In the genomic region with DNA sequence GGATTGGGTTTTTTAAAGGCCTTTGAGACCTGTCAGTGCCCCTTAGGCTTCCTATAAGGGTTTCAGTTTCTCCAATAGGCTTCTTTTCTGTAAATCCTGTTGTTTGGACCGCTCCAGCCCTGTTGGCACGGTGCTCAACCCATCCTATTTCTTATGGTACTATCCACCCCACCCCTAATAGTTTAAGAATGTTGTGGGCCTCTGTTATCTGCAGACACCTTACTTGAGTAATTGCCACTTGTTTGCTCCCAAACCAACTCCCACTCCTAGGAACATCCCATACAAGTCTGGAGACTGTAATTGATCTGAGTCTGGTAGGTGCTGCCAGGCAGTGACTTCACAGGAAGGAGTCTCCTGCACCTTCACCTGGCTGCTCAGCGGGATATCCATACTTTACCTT, we compare ENCODE assay signal across 8 mouse cellular contexts. TPM values are rescaled to one million over a fixed set of nuclear protein-coding genes. Genes with fewer than 3 reads are reported as not detected.
DNase-seq lines count a peak whose midpoint lies in the region; ATAC-seq and TF ChIP-seq lines count a peak whose summit lies in the region.

No protein-coding gene starts in this region.

- peak overlapping the region; percentile 83 for H3K9ac ChIP-seq in lung, postnatal 0 days (replicated peaks; ENCODE audit: low read depth)
- H3K9ac ChIP-seq in limb, embryonic 11.5 days (ENCODE audit: low read length) = peak overlapping the region; percentile 68

- peaks cover 41% of the 10 kb centered on the region for H3K36me3 ChIP-seq in lung, postnatal 0 days (ENCODE audit: insufficient read depth, low read length)
- H3K36me3 ChIP-seq in limb, embryonic 11.5 days (ENCODE audit: control insufficient read depth, insufficient read depth, low read length) = peaks cover 23% of the 10 kb centered on the region
- H3K36me3 ChIP-seq in small intestine, adult 2 months (ENCODE audit: control insufficient read depth, insufficient read depth, low read length) = peaks cover 37% of the 10 kb centered on the region

- peaks cover 3% of the 10 kb centered on the region; the same call in 1 of the 2 replicates for H3K4me1 ChIP-seq in cerebellum, adult 2 months (ENCODE audit: control insufficient read depth, insufficient read depth, low read length)
- H3K4me1 ChIP-seq in lung, postnatal 0 days (ENCODE audit: insufficient read depth, low read depth, low read length) = 0 out of 2 replicates have a peak, but pooled peaks cover 3% of the 10 kb centered on the region
- peaks cover 9% of the 10 kb centered on the region for H3K4me1 ChIP-seq in limb, embryonic 11.5 days (ENCODE audit: control insufficient read depth, insufficient read depth, low read length)
- peaks cover 3% of the 10 kb centered on the region for H3K4me1 ChIP-seq in small intestine, adult 2 months (ENCODE audit: control insufficient read depth, insufficient read depth, insufficient read length, low read length)

- no peaks in the 10 kb centered on the region for H3K27me3 ChIP-seq in cerebellum, adult 2 months (ENCODE audit: control insufficient read depth, insufficient read depth, low read length)
- no peaks in the 10 kb centered on the region for H3K27me3 ChIP-seq in lung, postnatal 0 days (replicated peaks; ENCODE audit: insufficient read depth, low read length)
- H3K27me3 ChIP-seq in limb, embryonic 11.5 days (ENCODE audit: control insufficient read depth, insufficient read depth, low read length) = no peaks in the 10 kb centered on the region
- no peaks in the 10 kb centered on the region for H3K27me3 ChIP-seq in small intestine, adult 2 months (ENCODE audit: control insufficient read depth, insufficient read depth, low read length)

- ATAC-seq in lung, postnatal 0 days = no peak
- no peak for ATAC-seq in limb, embryonic 11.5 days (ENCODE audit: insufficient number of reproducible peaks, low FRiP score, low TSS enrichment, low read depth)

- peak overlapping the region; percentile 73 for H3K4me3 ChIP-seq in cerebellum, adult 2 months (replicated peaks; ENCODE audit: insufficient read depth, low read depth, low read length)
- H3K4me3 ChIP-seq in lung, postnatal 0 days (ENCODE audit: low read depth, low read length) = peak overlapping the region; percentile 79
- peak overlapping the region; percentile 87 for H3K4me3 ChIP-seq in limb, embryonic 11.5 days (ENCODE audit: low read depth, low read length)
- H3K4me3 ChIP-seq in small intestine, adult 2 months (ENCODE audit: low read depth, low read length) = peak overlapping the region; percentile 84

- no peak for TF ChIP-seq CTCF in cerebellum, adult 2 months (IDR thresholded peaks at IDR 0.05; ENCODE audit: borderline replicate concordance, insufficient read depth, low read depth, low read length)
- TF ChIP-seq CTCF in lung, postnatal 0 days (IDR thresholded peaks at IDR 0.05) = no peak
- TF ChIP-seq CTCF in small intestine, adult 2 months (IDR thresholded peaks at IDR 0.05; ENCODE audit: extremely low read depth, insufficient read length, insufficient replicate concordance, low read depth, low read length) = no peak

- 39% methylated on average over 3 of the region's 3 CpGs for WGBS in cerebellum, adult 2 months
- WGBS in lung, postnatal 0 days = 41% methylated on average over 3 of the region's 3 CpGs
- WGBS in limb, embryonic 11.5 days = 59% methylated on average over 3 of the region's 3 CpGs
- WGBS in small intestine, adult 2 months = 30% methylated on average over 3 of the region's 3 CpGs

- no peak for DNase-seq in cerebellum, adult 2 months
- DNase-seq in cerebellum, adult 8-10 months = no peak
- DNase-seq in lung, postnatal 0 days (ENCODE audit: low spot score) = no peak
- no peak for DNase-seq in lung, adult 18-20 months
- DNase-seq in limb, embryonic 11.5 days (ENCODE audit: low spot score) = no peak
- no peak for DNase-seq in embryo, embryonic 10 days (ENCODE audit: low spot score)
- DNase-seq in spleen, postnatal 14 days (ENCODE audit: low spot score in 2 of 2) = no peak

- no peak for TF ChIP-seq POLR2A in cerebellum, adult 2 months (IDR thresholded peaks at IDR 0.05; ENCODE audit: borderline replicate concordance, insufficient read depth, low read length)
- no peak for TF ChIP-seq POLR2A in small intestine, adult 2 months (IDR thresholded peaks at IDR 0.05; ENCODE audit: low read depth, low read length)

- no peaks in the 10 kb centered on the region for H3K9me3 ChIP-seq in lung, postnatal 0 days (ENCODE audit: low read length)
- no peaks in the 10 kb centered on the region for H3K9me3 ChIP-seq in limb, embryonic 11.5 days (ENCODE audit: control insufficient read depth, low read length)

- H3K27ac ChIP-seq in cerebellum, adult 2 months (ENCODE audit: insufficient read depth, low read length) = no peak overlapping the region
- H3K27ac ChIP-seq in lung, postnatal 0 days (ENCODE audit: low read length) = peak overlapping the region; percentile 96; the same call in 1 of the 2 replicates
- H3K27ac ChIP-seq in limb, embryonic 11.5 days (replicated peaks; ENCODE audit: low read depth, low read length) = no peak overlapping the region
- H3K27ac ChIP-seq in small intestine, adult 2 months (ENCODE audit: insufficient read depth, low read depth, low read length) = peak overlapping the region; percentile 9; the same call in 1 of the 2 replicates

- peak overlapping the region; percentile 86 for H3K4me2 ChIP-seq in lung, postnatal 0 days (replicated peaks; ENCODE audit: low read depth, low read length)
- peak overlapping the region; percentile 79 for H3K4me2 ChIP-seq in limb, embryonic 11.5 days (ENCODE audit: low read depth, severe bottlenecking)

- no peak for TF ChIP-seq EP300 in lung, postnatal 0 days (IDR thresholded peaks at IDR 0.05)

RNA-seq across cellular contexts. Expression of a gene that starts 0.9 kb away (rescaled TPM):
- polyA plus RNA-seq in cerebellum, adult 2 months (2012; rRNA removed) = 587 and 614 TPM in 2 replicates
- 28.0 and 29.6 TPM in 2 replicates for polyA plus RNA-seq in lung, postnatal 0 days (2015; fragmentation: Nextera tagmentation; extraction: Ambion mirVana)
- 47.6 and 49.7 TPM in 2 replicates for polyA plus RNA-seq in limb, embryonic 11.5 days (2014; fragmentation: Nextera tagmentation; extraction: Ambion mirVana)
- polyA plus RNA-seq in small intestine, adult 2 months (2012; rRNA removed) = 272 and 372 TPM in 2 replicates

RNA-seq across cellular contexts. Expression of a gene that starts 12.4 kb away (rescaled TPM):
- polyA plus RNA-seq in cerebellum, adult 2 months (2012; rRNA removed) = 8.8 and 9.7 TPM in 2 replicates
- polyA plus RNA-seq in lung, postnatal 0 days (2015; fragmentation: Nextera tagmentation; extraction: Ambion mirVana) = 7.6 and 7.7 TPM in 2 replicates
- polyA plus RNA-seq in limb, embryonic 11.5 days (2014; fragmentation: Nextera tagmentation; extraction: Ambion mirVana) = 1.0 and 1.2 TPM in 2 replicates
- 24.5 and 92.5 TPM in 2 replicates for polyA plus RNA-seq in small intestine, adult 2 months (2012; rRNA removed)

RNA-seq across cellular contexts. Expression of a gene that starts 18.5 kb away (rescaled TPM):
- polyA plus RNA-seq in cerebellum, adult 2 months (2012; rRNA removed) = 626 and 638 TPM in 2 replicates
- 1.1 and 1.2 TPM in 2 replicates for polyA plus RNA-seq in lung, postnatal 0 days (2015; fragmentation: Nextera tagmentation; extraction: Ambion mirVana)
- 1.4 and 1.5 TPM in 2 replicates for polyA plus RNA-seq in limb, embryonic 11.5 days (2014; fragmentation: Nextera tagmentation; extraction: Ambion mirVana)
- 21.5 and 23.4 TPM in 2 replicates for polyA plus RNA-seq in small intestine, adult 2 months (2012; rRNA removed)

RNA-seq across cellular contexts. Expression of a gene that starts 26.9 kb away (rescaled TPM):
- polyA plus RNA-seq in cerebellum, adult 2 months (2012; rRNA removed) = 1.6 and 2.7 TPM in 2 replicates
- 46.7 and 51.1 TPM in 2 replicates for polyA plus RNA-seq in lung, postnatal 0 days (2015; fragmentation: Nextera tagmentation; extraction: Ambion mirVana)
- 29.4 and 35.1 TPM in 2 replicates for polyA plus RNA-seq in limb, embryonic 11.5 days (2014; fragmentation: Nextera tagmentation; extraction: Ambion mirVana)
- polyA plus RNA-seq in small intestine, adult 2 months (2012; rRNA removed) = 252 and 655 TPM in 2 replicates

Comparison
In these comparisons a context has a peak if more than half of its experiments do, and no peak if none do; other contexts are left out.
1. H3K27ac ChIP-seq: peak in lung, postnatal 0 days (single experiment) and small intestine, adult 2 months (single experiment); none in cerebellum, adult 2 months (single experiment) and limb, embryonic 11.5 days (single experiment).
2. RNA of a gene that starts 18.5 kb away (polyA plus RNA-seq): 626 to 638 TPM in cerebellum, adult 2 months; 21.5 to 23.4 TPM in small intestine, adult 2 months, 1.4 to 1.5 TPM in limb, embryonic 11.5 days and 1.1 to 1.2 TPM in lung, postnatal 0 days; every median in the first group is over 10 times any median in the second.
3. Peak in every context shown above with its lines, with median percentiles within 50 percentile points of each other: H3K4me3 ChIP-seq.